Mouse (Mus musculus) liver, embryonic 13.5 days (tissue): Measurements from ENCODE around the gene Pakap. TPM values are rescaled to one million over a fixed set of nuclear protein-coding genes. Genes with fewer than 3 reads are reported as not detected.

Experiments
- ATAC-seq: fragments of 200-750 bp; cut with Nextera tagmentation; 2 replicates; pipeline ENCODE4 v1.8.0; 2017; ENCODE audit warnings: low read depth, mild to moderate bottlenecking, moderate number of reproducible peaks, moderate library complexity
- DNase-seq: peaks from one replicate; pipeline ENCODE4 v3.0.0; 2022
- H3K27ac ChIP-seq: fragments of 300-500 bp; sonication (generic); 2 replicates; pipeline ENCODE4 v1.5.1; 2015; ENCODE audit warnings: moderate library complexity, mild to moderate bottlenecking, inconsistent platforms
- H3K27me3 ChIP-seq: fragments of 300-500 bp; sonication (generic); 2 replicates; pipeline ENCODE4 v1.6.1; 2015; ENCODE audit warnings: mild to moderate bottlenecking, inconsistent platforms
- H3K36me3 ChIP-seq: fragments of 300-500 bp; sonication (generic); 2 replicates; pipeline ENCODE4 v1.6.1; 2015; ENCODE audit warnings: mild to moderate bottlenecking, inconsistent platforms
- H3K4me1 ChIP-seq: fragments of 300-500 bp; sonication (generic); replicated peaks from 2 replicates; pipeline ENCODE4 v1.6.1; 2015; ENCODE audit warnings: inconsistent platforms
- H3K4me2 ChIP-seq: fragments of 300-500 bp; sonication (generic); 2 replicates; pipeline ENCODE4 v1.6.1; 2015; ENCODE audit warnings: inconsistent platforms, mild to moderate bottlenecking, moderate library complexity
- H3K4me3 ChIP-seq: fragments of 300-500 bp; sonication (generic); replicated peaks from 2 replicates; pipeline ENCODE4 v1.5.1; 2015; ENCODE audit warnings: mild to moderate bottlenecking, inconsistent platforms
- H3K9ac ChIP-seq: fragments of 300-500 bp; sonication (generic); 2 replicates; pipeline ENCODE4 v1.6.1; 2015; ENCODE audit warnings: mild to moderate bottlenecking, inconsistent platforms
- H3K9me3 ChIP-seq: fragments of 300-500 bp; sonication (generic); replicated peaks from 2 replicates; pipeline ENCODE4 v1.6.1; 2016; ENCODE audit warnings: inconsistent platforms
- WGBS: fragments of 180-500 bp; shearing (Covaris S2); methylation state at CpG from one replicate; pipeline ENCODE4 v1.1.7; 2015; ENCODE audit not compliant: insufficient replicate concordance; 5-methylcytosine and 5-hydroxymethylcytosine counted together
- polyA plus RNA-seq: library from polyadenylated mRNA; unstranded; fragments of >200 nt; fragmentation: Nextera tagmentation; extraction: Ambion mirVana; gene quantifications from 2 replicates; pipeline ENCODE4 v1.2.1, GENCODE M21; 2015

Pakap gene
- polyA plus RNA-seq, 1 experiment from 2014 or later = 1.2 TPM

GRCm38 (mm10) chr4:57626921-57627320 is 58.9 kb downstream of the Pakap start:
- ATAC-seq (no peak), DNase-seq (no peak)
- Histone ChIP-seq H3K27me3 (no peaks in the 10 kb centered on the region), H3K4me3 (no peak overlapping the region), H3K9ac (no peak overlapping the region), H3K27ac (no peak overlapping the region), H3K4me1 (no peaks in the 10 kb centered on the region), H3K4me2 (no peak overlapping the region), H3K9me3 (no peaks in the 10 kb centered on the region), H3K36me3 (no peaks in the 10 kb centered on the region)
- 65% methylated on average over 5 of the region's 5 CpGs for WGBS

DNA sequence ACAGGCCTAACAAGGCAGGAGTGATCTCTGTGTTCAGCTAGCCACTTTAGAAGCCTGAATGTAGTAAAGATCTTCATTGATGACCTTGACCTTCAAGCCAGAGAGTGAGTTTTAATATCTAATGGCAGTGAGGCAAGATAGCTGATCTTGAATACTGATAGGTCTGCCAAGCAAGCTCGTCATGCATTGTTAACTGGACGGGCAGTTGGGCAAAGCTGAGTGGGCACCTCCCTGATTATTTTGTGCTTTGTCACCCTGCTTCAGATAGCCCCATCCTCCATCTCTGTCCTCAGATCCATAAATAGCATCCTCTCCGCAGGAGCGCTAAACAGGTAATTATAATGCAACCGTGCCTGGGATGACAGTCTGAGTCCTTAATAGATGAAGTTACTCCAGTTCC is 64.4 kb downstream of the Pakap start:
- no peak overlapping the region for H3K4me2 ChIP-seq
- ATAC-seq = no peak
- H3K9me3 ChIP-seq = no peaks in the 10 kb centered on the region
- H3K4me3 ChIP-seq = no peak overlapping the region
- H3K27ac ChIP-seq = no peak overlapping the region
- H3K4me1 ChIP-seq = no peaks in the 10 kb centered on the region
- no peaks in the 10 kb centered on the region for H3K36me3 ChIP-seq
- DNase-seq = no peak
- WGBS = 72% methylated on average over 5 of the region's 5 CpGs
- H3K27me3 ChIP-seq = no peaks in the 10 kb centered on the region
- H3K9ac ChIP-seq = no peak overlapping the region

DNA sequence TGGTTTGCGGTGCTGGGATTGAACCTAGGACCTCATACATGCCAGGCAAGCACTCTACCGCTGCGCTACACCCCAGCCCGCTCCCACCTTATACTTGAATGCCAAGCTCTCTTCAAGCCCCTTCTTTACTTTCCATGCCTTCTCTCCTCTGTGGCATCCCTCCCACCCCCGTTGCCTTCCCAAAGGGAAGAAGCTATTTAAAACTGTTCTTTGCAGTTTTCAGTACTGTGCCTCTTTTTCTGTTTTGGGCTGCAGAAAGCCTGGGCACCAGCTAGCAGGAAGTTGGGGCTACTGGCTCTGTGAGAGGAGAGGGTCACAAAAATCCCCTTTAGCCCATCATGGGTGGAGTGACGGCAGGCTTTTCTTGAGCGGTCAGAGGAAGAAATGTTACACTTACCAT is 65.1 kb downstream of the Pakap start:
- ATAC-seq (no peak), DNase-seq (no peak)
- H3K27me3 ChIP-seq = no peaks in the 10 kb centered on the region
- no peaks in the 10 kb centered on the region for H3K9me3 ChIP-seq
- WGBS = 84% methylated on average over 7 of the region's 7 CpGs
- no peak overlapping the region for H3K4me2 ChIP-seq
- H3K36me3 ChIP-seq = no peaks in the 10 kb centered on the region
- H3K27ac ChIP-seq = no peak overlapping the region
- no peaks in the 10 kb centered on the region for H3K4me1 ChIP-seq
- H3K4me3 ChIP-seq = no peak overlapping the region
- no peak overlapping the region for H3K9ac ChIP-seq

DNA sequence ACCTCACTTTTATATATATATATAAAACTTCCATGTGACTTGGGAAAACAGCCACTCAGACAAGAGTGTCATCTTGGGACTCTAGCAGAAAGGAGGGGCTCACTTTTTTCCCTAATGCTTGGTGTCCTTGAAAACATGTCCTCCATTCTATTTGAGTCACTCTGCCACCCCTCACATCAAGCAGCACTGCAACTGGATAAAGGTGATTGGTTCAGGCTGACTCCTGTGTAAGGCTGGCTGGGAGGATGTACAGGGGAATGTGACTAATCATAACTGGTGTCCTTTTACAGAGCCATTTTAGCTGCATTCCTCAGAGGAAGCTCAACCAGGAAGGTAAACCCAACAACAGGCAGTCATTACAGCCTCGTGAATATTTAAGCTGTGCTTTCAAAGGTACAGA is 67.0 kb downstream of the Pakap start:
- H3K4me3 ChIP-seq = no peak overlapping the region
- H3K36me3 ChIP-seq = no peaks in the 10 kb centered on the region
- H3K4me1 ChIP-seq = no peaks in the 10 kb centered on the region
- no peak overlapping the region for H3K4me2 ChIP-seq
- no peak overlapping the region for H3K27ac ChIP-seq
- H3K9me3 ChIP-seq = no peaks in the 10 kb centered on the region
- H3K9ac ChIP-seq = no peak overlapping the region
- no peaks in the 10 kb centered on the region for H3K27me3 ChIP-seq
- DNase-seq (no peak), ATAC-seq (no peak)
- 34% methylated on average over 1 of the region's 1 CpGs for WGBS

GRCm38 (mm10) chr4:57636782-57637482 is 69.0 kb downstream of the Pakap start:
- Histone ChIP-seq H3K4me3 (no peak overlapping the region), H3K4me2 (no peak overlapping the region), H3K27me3 (no peaks in the 10 kb centered on the region), H3K9me3 (no peaks in the 10 kb centered on the region), H3K27ac (no peak overlapping the region), H3K4me1 (no peaks in the 10 kb centered on the region), H3K9ac (no peak overlapping the region), H3K36me3 (no peaks in the 10 kb centered on the region)
- ATAC-seq = no peak
- DNase-seq = no peak
- 66% methylated on average over 9 of the region's 9 CpGs for WGBS

- no peak for DNase-seq
Observed at GRCm38 (mm10) chr4:57637636-57638386, 69.8 kb downstream of the Pakap start.

GRCm38 (mm10) chr4:57638941-57639340 is 71.0 kb downstream of the Pakap start:
- 62% methylated on average over 9 of the region's 9 CpGs for WGBS
- Histone ChIP-seq H3K9ac (no peak overlapping the region), H3K27ac (no peak overlapping the region), H3K27me3 (no peaks in the 10 kb centered on the region), H3K4me1 (no peaks in the 10 kb centered on the region), H3K4me2 (no peak overlapping the region), H3K4me3 (no peak overlapping the region), H3K9me3 (no peaks in the 10 kb centered on the region), H3K36me3 (no peaks in the 10 kb centered on the region)
- DNase-seq (no peak), ATAC-seq (no peak)

More at GRCm38 (mm10) chr4:57637636-57638386, 69.8 kb downstream of the Pakap start:
- Histone ChIP-seq H3K36me3 (no peaks in the 10 kb centered on the region), H3K27me3 (no peaks in the 10 kb centered on the region), H3K9me3 (no peaks in the 10 kb centered on the region), H3K4me3 (no peak overlapping the region), H3K4me2 (peak overlapping the region; percentile 24; the same call in 1 of the 2 replicates), H3K9ac (no peak overlapping the region), H3K4me1 (no peaks in the 10 kb centered on the region), H3K27ac (no peak overlapping the region)
- WGBS = 32% methylated on average over 24 of the region's 24 CpGs
- ATAC-seq = no peak

- DNase-seq = no peak
- H3K9me3 ChIP-seq = no peaks in the 10 kb centered on the region
- H3K27ac ChIP-seq = no peak overlapping the region
- no peaks in the 10 kb centered on the region for H3K27me3 ChIP-seq
- H3K36me3 ChIP-seq = no peaks in the 10 kb centered on the region
- H3K4me1 ChIP-seq = no peaks in the 10 kb centered on the region
- no peak for ATAC-seq
- H3K4me3 ChIP-seq = no peak overlapping the region
- H3K9ac ChIP-seq = no peak overlapping the region
- H3K4me2 ChIP-seq = no peak overlapping the region
- 10% methylated on average over 7 of the region's 7 CpGs for WGBS
Observed at GRCm38 (mm10) chr4:57640222-57640621, 72.2 kb downstream of the Pakap start.

DNA sequence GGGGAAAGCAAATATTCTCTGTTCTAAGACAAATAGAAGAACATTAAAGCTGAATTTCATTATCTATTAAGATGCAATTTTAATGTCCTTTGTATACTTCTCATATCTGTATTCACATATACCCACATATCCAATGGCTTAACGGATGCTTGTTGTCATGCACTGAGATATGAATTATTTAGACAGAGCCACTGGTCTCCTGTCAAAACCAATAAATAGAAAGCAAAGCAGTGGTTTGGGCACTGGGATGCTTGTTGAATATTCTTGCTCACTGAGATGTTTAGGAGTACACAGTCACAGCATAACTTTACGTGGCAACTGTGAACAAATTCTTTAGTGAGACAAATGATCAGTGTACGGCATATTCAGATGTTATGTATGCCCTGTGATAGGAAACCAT is 73.0 kb downstream of the Pakap start:
- Histone ChIP-seq H3K9ac (no peak overlapping the region), H3K4me2 (no peak overlapping the region), H3K36me3 (no peaks in the 10 kb centered on the region), H3K4me3 (no peak overlapping the region), H3K27me3 (no peaks in the 10 kb centered on the region), H3K9me3 (no peaks in the 10 kb centered on the region), H3K27ac (no peak overlapping the region), H3K4me1 (no peaks in the 10 kb centered on the region)
- DNase-seq = no peak
- 77% methylated on average over 3 of the region's 3 CpGs for WGBS
- ATAC-seq = no peak

DNA sequence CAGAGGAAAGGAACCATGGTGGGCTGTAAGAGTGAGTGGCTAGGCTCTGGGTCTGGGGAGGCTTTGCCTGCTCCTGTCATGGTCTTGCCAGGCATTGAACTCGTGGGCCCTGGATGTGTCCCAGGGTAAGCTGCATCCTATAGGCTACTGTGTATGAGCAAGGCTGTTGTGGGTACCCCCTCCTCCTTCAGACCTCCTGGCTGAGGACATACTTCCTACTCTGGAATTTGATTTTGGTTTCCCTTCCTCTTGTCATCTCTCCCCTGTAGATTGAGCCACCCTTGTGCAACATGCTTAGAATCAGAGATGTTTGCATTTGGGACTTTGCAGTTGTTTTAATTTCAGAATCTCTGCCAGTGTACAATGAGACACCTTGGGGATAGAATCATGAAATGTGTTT is 83.0 kb downstream of the Pakap start:
- Histone ChIP-seq H3K36me3 (no peaks in the 10 kb centered on the region), H3K9ac (no peak overlapping the region), H3K4me2 (no peak overlapping the region), H3K4me1 (no peaks in the 10 kb centered on the region), H3K27ac (no peak overlapping the region), H3K27me3 (no peaks in the 10 kb centered on the region), H3K4me3 (no peak overlapping the region), H3K9me3 (no peaks in the 10 kb centered on the region)
- DNase-seq (no peak), ATAC-seq (no peak)
- WGBS = 38% methylated on average over 1 of the region's 1 CpGs

DNA sequence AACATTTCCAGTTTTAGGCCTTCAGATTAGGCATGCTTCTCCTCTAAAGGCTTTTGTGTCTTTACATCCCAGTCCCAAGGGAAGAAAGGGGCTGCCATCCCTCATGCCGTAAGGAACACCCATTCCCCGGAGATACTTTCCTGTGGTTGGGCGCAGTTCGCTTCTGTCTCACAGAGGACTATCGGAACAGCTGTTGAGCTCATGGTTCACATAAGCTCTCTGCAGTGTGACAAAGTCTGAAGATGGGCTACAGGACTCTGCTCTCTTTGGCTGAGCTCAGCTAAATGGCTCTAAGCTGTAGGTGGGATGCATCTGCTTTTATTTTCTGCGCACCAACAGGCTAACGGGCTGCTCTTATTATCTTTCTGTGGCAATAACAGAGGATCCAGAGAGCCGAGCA is 83.6 kb downstream of the Pakap start:
- Histone ChIP-seq H3K4me1 (no peaks in the 10 kb centered on the region), H3K4me3 (no peak overlapping the region), H3K4me2 (no peak overlapping the region), H3K9me3 (no peaks in the 10 kb centered on the region), H3K27ac (no peak overlapping the region), H3K36me3 (no peaks in the 10 kb centered on the region), H3K27me3 (no peaks in the 10 kb centered on the region), H3K9ac (no peak overlapping the region)
- 72% methylated on average over 8 of the region's 8 CpGs for WGBS
- ATAC-seq (no peak), DNase-seq (no peak)
